Mouse (Mus musculus) kidney, embryonic 15.5 days (tissue): ENCODE measurements at regions not wholly inside any gene's neighbourhood (a gene's known extent, or its start where the extent isn't known, plus 50 kb on each side); places are given as distances from the start of the nearest gene placed in this dataset.

Experiments
- ATAC-seq: fragments of 200-750 bp; cut with Nextera tagmentation; replicated peaks from 2 replicates; pipeline ENCODE4 v1.8.0; 2017; ENCODE audit warnings: moderate TSS enrichment; ENCODE audit not compliant: low FRiP score
- H3K27ac ChIP-seq: fragments of 300-500 bp; sonication (generic); 2 replicates; pipeline ENCODE4 v1.5.1; 2015; ENCODE audit warnings: mild to moderate bottlenecking, inconsistent platforms
- H3K27me3 ChIP-seq: fragments of 300-500 bp; sonication (generic); 2 replicates; pipeline ENCODE4 v1.6.1; 2015; ENCODE audit warnings: inconsistent platforms
- H3K36me3 ChIP-seq: fragments of 300-500 bp; sonication (generic); 2 replicates; pipeline ENCODE4 v1.6.1; 2015; ENCODE audit warnings: inconsistent platforms
- H3K4me1 ChIP-seq: fragments of 300-500 bp; sonication (generic); 2 replicates; pipeline ENCODE4 v1.6.1; 2015; ENCODE audit warnings: inconsistent platforms
- H3K4me2 ChIP-seq: fragments of 300-500 bp; sonication (generic); 2 replicates; pipeline ENCODE4 v1.6.1; 2015; ENCODE audit warnings: moderate library complexity, mild to moderate bottlenecking, inconsistent platforms
- H3K4me3 ChIP-seq: fragments of 300-500 bp; sonication (generic); replicated peaks from 2 replicates; pipeline ENCODE4 v1.5.1; 2015; ENCODE audit warnings: mild to moderate bottlenecking, inconsistent platforms
- H3K9ac ChIP-seq: fragments of 300-500 bp; sonication (generic); 2 replicates; pipeline ENCODE4 v1.6.1; 2015; ENCODE audit warnings: mild to moderate bottlenecking, inconsistent platforms
- H3K9me3 ChIP-seq: fragments of 300-500 bp; sonication (generic); replicated peaks from 2 replicates; pipeline ENCODE4 v1.6.1; 2016; ENCODE audit warnings: inconsistent platforms
- WGBS: fragments of 180-500 bp; shearing (Covaris S2); methylation state at CpG from one replicate; pipeline ENCODE4 v1.1.7; 2015; ENCODE audit warnings: mixed read lengths; 5-methylcytosine and 5-hydroxymethylcytosine counted together

DNA sequence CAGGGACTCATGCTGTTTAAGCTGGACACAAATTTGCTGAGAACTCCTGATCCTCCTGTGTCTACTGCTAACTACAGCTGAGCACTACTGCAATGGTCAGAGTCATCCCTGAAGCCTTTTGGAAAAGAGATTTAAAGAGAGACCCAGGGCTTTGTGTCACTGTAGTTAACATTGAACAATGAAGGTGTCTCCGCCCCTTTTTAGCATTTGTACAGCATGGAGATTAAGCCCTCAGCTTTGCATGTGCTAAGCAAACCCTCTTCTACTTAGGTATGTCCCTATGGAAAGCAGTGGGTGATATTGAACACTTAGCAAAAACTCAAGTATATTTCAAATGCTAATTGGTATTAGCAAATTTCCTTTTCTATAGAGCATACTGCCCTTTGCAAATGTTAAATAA, 231.6 kb downstream of the Etaa1 start:
- no peak overlapping the region for H3K9ac ChIP-seq
- H3K4me3 ChIP-seq: no peak overlapping the region
- WGBS: 82% methylated on average over 1 of the region's 1 CpGs
- no peaks in the 10 kb centered on the region for H3K36me3 ChIP-seq
- H3K27ac ChIP-seq: no peak overlapping the region
- H3K9me3 ChIP-seq: no peaks in the 10 kb centered on the region
- H3K4me2 ChIP-seq: no peak overlapping the region
- peaks cover 4% of the 10 kb centered on the region; the same call in 1 of the 2 replicates for H3K4me1 ChIP-seq
- ATAC-seq: no peak
- H3K27me3 ChIP-seq: no peaks in the 10 kb centered on the region

GRCm38 (mm10) chr11:17727258-17728034, 226.2 kb downstream of the Etaa1 start:
- WGBS: 27% methylated on average over 8 of the region's 8 CpGs
- Histone ChIP-seq H3K9me3 (no peaks in the 10 kb centered on the region), H3K4me2 (peak overlapping the region; percentile 39), H3K4me1 (peaks cover 11% of the 10 kb centered on the region; the same call in 1 of the 2 replicates), H3K9ac (no peak overlapping the region), H3K27ac (peak overlapping the region; percentile 84), H3K4me3 (no peak overlapping the region), H3K27me3 (no peaks in the 10 kb centered on the region), H3K36me3 (no peaks in the 10 kb centered on the region)
- peak; percentile 80 for ATAC-seq

GRCm38 (mm10) chr11:17733075-17733474, 220.6 kb downstream of the Etaa1 start:
- Histone ChIP-seq H3K9ac (no peak overlapping the region), H3K4me1 (no peaks in the 10 kb centered on the region), H3K27ac (no peak overlapping the region), H3K4me2 (no peak overlapping the region), H3K4me3 (no peak overlapping the region), H3K9me3 (no peaks in the 10 kb centered on the region), H3K36me3 (no peaks in the 10 kb centered on the region), H3K27me3 (no peaks in the 10 kb centered on the region)
- WGBS: 83% methylated on average over 4 of the region's 4 CpGs
- no peak for ATAC-seq

- H3K9ac ChIP-seq: no peak overlapping the region
- no peak for ATAC-seq
- 83% methylated on average over 2 of the region's 2 CpGs for WGBS
Measured at GRCm38 (mm10) chr11:17734519-17734918, 219.2 kb downstream of the Etaa1 start.

GRCm38 (mm10) chr11:17738879-17739278, 214.8 kb downstream of the Etaa1 start:
- H3K9ac ChIP-seq: no peak overlapping the region
- H3K4me3 ChIP-seq: no peak overlapping the region
- H3K4me1 ChIP-seq: no peaks in the 10 kb centered on the region
- 60% methylated on average over 5 of the region's 5 CpGs for WGBS
- ATAC-seq: no peak
- H3K36me3 ChIP-seq: no peaks in the 10 kb centered on the region
- no peak overlapping the region for H3K27ac ChIP-seq
- H3K9me3 ChIP-seq: no peaks in the 10 kb centered on the region
- no peaks in the 10 kb centered on the region for H3K27me3 ChIP-seq
- no peak overlapping the region for H3K4me2 ChIP-seq

More at GRCm38 (mm10) chr11:17734519-17734918, 219.2 kb downstream of the Etaa1 start:
- no peaks in the 10 kb centered on the region for H3K36me3 ChIP-seq
- no peak overlapping the region for H3K27ac ChIP-seq
- H3K27me3 ChIP-seq: no peaks in the 10 kb centered on the region
- no peak overlapping the region for H3K4me2 ChIP-seq
- H3K4me3 ChIP-seq: no peak overlapping the region
- no peaks in the 10 kb centered on the region for H3K4me1 ChIP-seq
- H3K9me3 ChIP-seq: no peaks in the 10 kb centered on the region

GRCm38 (mm10) chr11:17743821-17744220, 209.9 kb downstream of the Etaa1 start:
- ATAC-seq: no peak
- H3K4me2 ChIP-seq: no peak overlapping the region
- no peaks in the 10 kb centered on the region for H3K4me1 ChIP-seq
- H3K27me3 ChIP-seq: no peaks in the 10 kb centered on the region
- H3K4me3 ChIP-seq: no peak overlapping the region
- 92% methylated on average over 1 of the region's 1 CpGs for WGBS
- no peaks in the 10 kb centered on the region for H3K36me3 ChIP-seq
- no peak overlapping the region for H3K27ac ChIP-seq
- H3K9ac ChIP-seq: no peak overlapping the region
- no peaks in the 10 kb centered on the region for H3K9me3 ChIP-seq

DNA sequence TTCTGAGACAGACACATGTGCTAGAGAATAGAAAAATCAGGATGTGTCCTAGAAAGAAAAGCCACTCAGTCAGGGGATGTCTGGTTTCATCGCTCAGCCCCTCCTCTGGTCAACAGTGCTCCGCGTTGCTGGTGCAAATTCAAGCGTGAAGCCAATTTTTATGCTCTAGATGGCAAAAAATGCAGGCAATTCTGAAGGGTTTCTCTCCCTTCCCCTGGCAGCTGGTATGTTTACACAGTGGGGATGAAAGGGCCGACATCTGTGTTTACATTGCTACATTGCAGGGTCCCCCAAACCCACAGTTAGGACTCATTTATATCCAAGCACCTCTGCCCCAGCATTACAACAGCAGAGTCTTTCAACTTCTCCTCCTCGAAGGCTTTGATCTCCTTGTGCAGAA, 203.3 kb downstream of the Etaa1 start:
- Histone ChIP-seq H3K4me2 (no peak overlapping the region), H3K4me3 (no peak overlapping the region), H3K9ac (no peak overlapping the region), H3K9me3 (no peaks in the 10 kb centered on the region), H3K4me1 (0 out of 2 replicates have a peak, but pooled peaks cover 6% of the 10 kb centered on the region), H3K27me3 (no peaks in the 10 kb centered on the region), H3K27ac (no peak overlapping the region), H3K36me3 (no peaks in the 10 kb centered on the region)
- WGBS: 10% methylated on average over 6 of the region's 6 CpGs
- peak; percentile 86 for ATAC-seq

DNA sequence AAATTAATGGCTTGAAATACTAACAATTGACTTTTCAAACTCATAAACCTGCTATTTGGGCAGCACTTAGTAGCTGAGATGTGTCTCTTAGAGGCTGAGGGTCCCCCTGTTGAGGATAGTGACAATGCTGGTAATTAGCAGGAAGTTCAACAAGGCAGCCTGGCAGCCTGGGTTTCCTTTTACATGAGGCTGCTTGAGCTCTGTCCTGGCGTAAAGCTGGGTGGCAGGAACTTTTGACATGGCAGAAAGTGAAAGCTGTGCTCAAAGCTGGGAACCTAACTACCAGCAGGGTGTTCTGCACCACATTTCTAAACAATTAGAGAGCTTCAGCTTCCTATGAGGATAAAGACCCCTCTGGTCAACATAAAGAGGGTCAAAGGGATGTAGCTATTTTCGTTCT, 194.5 kb downstream of the Etaa1 start:
- ATAC-seq: no peak

DNA sequence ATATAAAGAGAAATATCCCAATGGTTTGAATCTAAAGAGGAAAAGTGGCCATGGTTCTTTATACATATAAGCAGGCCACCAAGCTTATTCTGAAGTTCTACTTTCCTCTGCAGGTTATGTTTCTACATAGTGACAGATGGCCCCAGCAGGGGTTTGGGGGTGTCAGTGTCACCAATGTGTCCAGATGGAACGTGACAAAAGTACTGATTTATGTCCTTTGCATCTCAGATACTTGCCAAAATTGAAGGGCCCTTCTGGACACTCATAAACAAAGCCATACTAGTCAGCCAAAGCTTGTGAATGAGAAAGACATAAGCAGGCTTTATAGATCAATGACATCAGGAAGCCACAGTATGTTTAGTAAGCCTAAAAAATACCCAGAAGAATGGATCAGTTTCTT, 190.3 kb downstream of the Etaa1 start:
- WGBS: 44% methylated on average over 1 of the region's 1 CpGs

More for the DNA sequence above, 194.5 kb downstream of the Etaa1 start:
- no peak overlapping the region for H3K4me3 ChIP-seq
- H3K9ac ChIP-seq: no peak overlapping the region
- H3K27me3 ChIP-seq: no peaks in the 10 kb centered on the region
- no peaks in the 10 kb centered on the region for H3K36me3 ChIP-seq
- WGBS: 41% methylated on average over 2 of the region's 2 CpGs
- H3K4me1 ChIP-seq: no peaks in the 10 kb centered on the region
- no peak overlapping the region for H3K27ac ChIP-seq
- no peaks in the 10 kb centered on the region for H3K9me3 ChIP-seq
- no peak overlapping the region for H3K4me2 ChIP-seq

GRCm38 (mm10) chr11:17764146-17764545, 189.5 kb downstream of the Etaa1 start:
- Histone ChIP-seq H3K9ac (no peak overlapping the region), H3K4me3 (no peak overlapping the region), H3K27me3 (no peaks in the 10 kb centered on the region), H3K27ac (no peak overlapping the region), H3K36me3 (no peaks in the 10 kb centered on the region), H3K9me3 (no peaks in the 10 kb centered on the region), H3K4me2 (no peak overlapping the region), H3K4me1 (peaks cover 11% of the 10 kb centered on the region)
- ATAC-seq: no peak

More for the DNA sequence above, 190.3 kb downstream of the Etaa1 start:
- no peaks in the 10 kb centered on the region for H3K27me3 ChIP-seq
- ATAC-seq: no peak
- H3K4me2 ChIP-seq: no peak overlapping the region
- no peaks in the 10 kb centered on the region for H3K36me3 ChIP-seq
- no peak overlapping the region for H3K4me3 ChIP-seq
- no peak overlapping the region for H3K27ac ChIP-seq
- peaks cover 5% of the 10 kb centered on the region; the same call in 1 of the 2 replicates for H3K4me1 ChIP-seq
- no peak overlapping the region for H3K9ac ChIP-seq
- no peaks in the 10 kb centered on the region for H3K9me3 ChIP-seq

GRCm38 (mm10) chr11:17768345-17768759, 185.3 kb downstream of the Etaa1 start:
- no peaks in the 10 kb centered on the region for H3K27me3 ChIP-seq
- H3K27ac ChIP-seq: peak overlapping the region; percentile 42
- H3K9me3 ChIP-seq: no peaks in the 10 kb centered on the region
- H3K9ac ChIP-seq: no peak overlapping the region
- H3K36me3 ChIP-seq: no peaks in the 10 kb centered on the region
- no peak overlapping the region for H3K4me3 ChIP-seq
- H3K4me1 ChIP-seq: peaks cover 11% of the 10 kb centered on the region
- peak; percentile 80 for ATAC-seq
- H3K4me2 ChIP-seq: no peak overlapping the region

- H3K4me1 ChIP-seq: peaks cover 11% of the 10 kb centered on the region
- peak overlapping the region; percentile 45; the same call in 1 of the 2 replicates for H3K27ac ChIP-seq
- no peaks in the 10 kb centered on the region for H3K27me3 ChIP-seq
- no peak overlapping the region for H3K4me3 ChIP-seq
- H3K9ac ChIP-seq: no peak overlapping the region
- no peak for ATAC-seq
- WGBS: 36% methylated on average over 4 of the region's 4 CpGs
- no peak overlapping the region for H3K4me2 ChIP-seq
- no peaks in the 10 kb centered on the region for H3K36me3 ChIP-seq
- no peaks in the 10 kb centered on the region for H3K9me3 ChIP-seq
Measured at GRCm38 (mm10) chr11:17768837-17769466, 184.7 kb downstream of the Etaa1 start.
